Mouse (Mus musculus): ENCODE measurements around the gene Rexo5. TPM values are rescaled to one million over a fixed set of nuclear protein-coding genes. Genes with fewer than 3 reads are reported as not detected.

The Rexo5 gene
- polyA plus RNA-seq (2015; fragmentation: Nextera tagmentation; extraction: Ambion mirVana): 10.7 and 10.8 TPM in 2 replicates

DNA sequence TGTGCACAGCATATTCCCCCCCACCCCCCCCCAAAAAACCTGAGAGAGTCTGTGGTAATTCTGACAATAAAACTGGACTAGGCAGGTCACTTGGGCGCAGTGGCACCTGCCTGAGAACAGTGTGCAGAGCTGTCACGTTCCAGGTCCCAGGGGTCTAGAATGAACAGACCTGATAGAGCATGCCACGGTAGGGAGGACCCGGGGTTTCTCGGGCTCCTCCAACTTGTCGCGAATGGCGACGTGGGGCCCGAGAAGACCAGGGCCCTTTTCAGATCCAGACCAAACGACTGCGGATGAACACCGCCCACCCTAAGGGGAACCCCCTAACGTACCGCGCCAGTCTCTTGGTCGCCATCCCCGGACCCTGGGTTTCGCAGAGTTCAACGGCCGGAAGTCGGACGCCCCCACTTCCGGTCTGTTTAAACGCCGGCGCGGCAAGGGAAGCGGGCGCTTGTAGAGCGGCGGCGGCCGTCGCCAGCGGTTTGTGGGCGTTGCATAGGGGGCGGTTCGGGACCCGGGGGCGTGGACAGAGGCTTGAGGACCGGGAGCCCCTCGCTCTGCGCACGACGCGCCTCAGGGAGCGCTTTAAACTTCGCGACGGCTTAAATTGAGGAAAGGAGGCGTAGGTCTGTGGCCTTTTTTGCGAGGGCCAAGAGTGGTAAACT is at the start of gene Rexo5, which contains the start of gene Eri2:
Gene Rexo5, plus strand, starts transcription at position 421 of the 665 bp plus-strand sequence.
Gene Eri2, minus strand, starts transcription at position 473 of the 665 bp plus-strand sequence.
- H3K4me2 ChIP-seq: peak within 1 kb of the TSS; percentile 90
- WGBS (ENCODE audit: insufficient replicate concordance): under 1% methylated on average over 53 of the region's 53 CpGs
- peak within 1 kb of the TSS; percentile 82 for H3K27ac ChIP-seq
- H3K9me3 ChIP-seq (replicated peaks): no peaks in the 10 kb centered on the region
- peak within 1 kb of the TSS; percentile 83 for H3K4me3 ChIP-seq (replicated peaks)
- no peaks in the 10 kb centered on the region for H3K27me3 ChIP-seq
- peaks cover 28% of the 10 kb centered on the region for H3K36me3 ChIP-seq
- H3K4me1 ChIP-seq (replicated peaks): peaks cover 21% of the 10 kb centered on the region
- H3K9ac ChIP-seq: peak within 1 kb of the TSS; percentile 89
- ATAC-seq (ENCODE audit: low read depth) (peak; percentile 98), DNase-seq (peak; percentile 84)

DNA sequence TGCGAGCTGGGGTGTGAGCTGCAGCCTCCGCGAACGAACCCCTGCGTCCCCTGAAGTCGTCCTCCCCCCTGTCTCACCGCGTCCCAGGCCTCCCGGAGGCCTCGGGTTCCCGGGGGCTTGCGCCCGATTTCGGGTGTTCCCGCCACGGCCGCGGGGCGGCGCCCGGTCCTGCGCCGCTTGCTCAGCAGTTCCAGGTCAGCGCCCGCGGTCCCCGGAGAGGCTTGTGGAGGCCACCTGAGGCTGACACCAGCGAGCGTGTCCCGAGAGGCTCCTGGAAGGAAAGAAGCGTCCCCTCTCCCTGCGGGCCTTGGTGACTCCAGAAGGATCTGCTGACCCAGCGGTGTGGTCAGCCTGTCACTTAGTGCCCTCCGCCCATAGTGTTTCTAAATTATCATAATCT is 49.5 kb upstream of the Rexo5 start:
- Histone ChIP-seq H3K9me3 (replicated peaks) (no peaks in the 10 kb centered on the region), H3K4me3 (replicated peaks) (peak overlapping the region; percentile 21), H3K4me2 (peak overlapping the region; percentile 45), H3K4me1 (replicated peaks) (peaks cover 4% of the 10 kb centered on the region; the same call in 1 of the 2 replicates), H3K36me3 (no peaks in the 10 kb centered on the region), H3K27me3 (0 out of 2 replicates have a peak, but pooled peaks cover 5% of the 10 kb centered on the region), H3K9ac (no peak overlapping the region), H3K27ac (no peak overlapping the region)
- DNase-seq (peak; percentile 16), ATAC-seq (ENCODE audit: low read depth) (peak; percentile 50; the same call in 1 of the 2 replicates)
- 14% methylated on average over 30 of the region's 34 CpGs for WGBS (ENCODE audit: insufficient replicate concordance)

DNA sequence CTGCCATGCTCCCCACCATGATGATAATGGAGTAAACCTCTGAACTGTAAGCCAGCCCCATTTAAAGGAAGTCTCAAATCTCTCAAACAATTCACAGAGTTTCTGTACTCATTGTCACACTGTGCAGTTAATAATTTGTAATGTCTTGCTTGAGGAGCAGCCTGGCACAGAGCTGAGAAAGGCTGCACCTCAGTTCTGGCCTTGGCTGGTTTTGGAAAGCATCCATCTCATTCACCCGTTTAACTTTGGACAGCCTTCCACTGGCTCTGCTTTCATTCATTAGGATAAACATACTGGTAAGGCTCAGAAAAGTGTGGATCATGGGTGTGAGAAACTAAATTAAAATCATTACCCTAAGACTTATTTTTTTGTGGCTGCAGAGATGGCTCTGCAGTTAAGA is 47.9 kb upstream of the Rexo5 start:
- Histone ChIP-seq H3K4me1 (replicated peaks) (peaks cover 4% of the 10 kb centered on the region; the same call in 1 of the 2 replicates), H3K36me3 (no peaks in the 10 kb centered on the region), H3K4me2 (no peak overlapping the region), H3K4me3 (replicated peaks) (no peak overlapping the region), H3K27me3 (0 out of 2 replicates have a peak, but pooled peaks cover 5% of the 10 kb centered on the region), H3K9ac (no peak overlapping the region), H3K27ac (no peak overlapping the region), H3K9me3 (replicated peaks) (no peaks in the 10 kb centered on the region)
- WGBS (ENCODE audit: insufficient replicate concordance): 66% methylated on average over 1 of the region's 1 CpGs
- ATAC-seq (ENCODE audit: low read depth) (no peak), DNase-seq (no peak)

DNA sequence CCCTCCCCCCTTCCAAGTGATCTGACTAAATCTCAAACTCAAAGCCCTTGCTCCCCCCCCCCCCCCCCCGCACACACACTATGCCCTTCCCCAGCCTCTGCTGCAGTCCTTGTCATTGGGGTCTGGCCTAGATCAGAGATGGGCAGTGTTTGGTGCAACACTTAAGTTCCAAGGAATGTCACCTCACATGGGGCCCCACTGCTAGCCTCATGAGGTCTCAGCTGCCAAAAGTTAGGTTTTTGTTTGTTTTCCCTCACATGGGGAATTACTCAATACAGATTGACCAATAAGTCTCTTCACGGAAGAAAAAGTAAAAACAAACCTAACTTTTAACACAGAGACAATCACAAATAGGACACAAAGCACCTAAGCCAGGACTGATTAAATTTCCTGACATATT is 45.0 kb upstream of the Rexo5 start:
- H3K4me1 ChIP-seq (replicated peaks): peaks cover 4% of the 10 kb centered on the region; the same call in 1 of the 2 replicates
- H3K4me2 ChIP-seq: no peak overlapping the region
- H3K9ac ChIP-seq: no peak overlapping the region
- DNase-seq (no peak), ATAC-seq (ENCODE audit: low read depth) (peak; percentile 26; the same call in 1 of the 2 replicates)
- no peak overlapping the region for H3K4me3 ChIP-seq (replicated peaks)
- no peaks in the 10 kb centered on the region for H3K27me3 ChIP-seq
- no peaks in the 10 kb centered on the region for H3K9me3 ChIP-seq (replicated peaks)
- WGBS (ENCODE audit: insufficient replicate concordance): 48% methylated on average over 1 of the region's 2 CpGs
- H3K27ac ChIP-seq: no peak overlapping the region
- no peaks in the 10 kb centered on the region for H3K36me3 ChIP-seq

DNA sequence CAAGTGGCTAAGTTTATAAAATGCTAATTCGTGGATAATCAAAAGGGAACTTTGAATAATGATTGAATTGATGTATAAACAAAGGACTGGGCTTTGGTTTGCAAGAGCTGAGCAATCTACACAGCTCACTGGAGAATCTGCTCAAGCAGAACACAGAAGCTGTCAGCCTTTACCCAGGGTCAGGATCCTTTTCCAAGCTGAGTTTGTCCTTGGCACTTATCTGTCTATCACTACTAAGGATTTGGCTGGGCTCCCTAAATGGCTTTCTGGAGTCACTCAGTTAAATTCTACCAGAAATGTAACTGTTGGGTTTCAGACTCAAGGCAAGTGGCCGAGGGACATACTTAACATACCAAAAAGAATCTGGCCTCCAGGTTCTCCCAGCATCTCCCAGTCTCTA is 43.9 kb upstream of the Rexo5 start:
- Histone ChIP-seq H3K4me1 (replicated peaks) (no peaks in the 10 kb centered on the region), H3K9me3 (replicated peaks) (no peaks in the 10 kb centered on the region), H3K36me3 (no peaks in the 10 kb centered on the region), H3K9ac (no peak overlapping the region), H3K27ac (no peak overlapping the region), H3K27me3 (no peaks in the 10 kb centered on the region), H3K4me3 (replicated peaks) (no peak overlapping the region), H3K4me2 (no peak overlapping the region)
- DNase-seq (no peak), ATAC-seq (ENCODE audit: low read depth) (no peak)
- 41% methylated on average over 2 of the region's 2 CpGs for WGBS (ENCODE audit: insufficient replicate concordance)

DNA sequence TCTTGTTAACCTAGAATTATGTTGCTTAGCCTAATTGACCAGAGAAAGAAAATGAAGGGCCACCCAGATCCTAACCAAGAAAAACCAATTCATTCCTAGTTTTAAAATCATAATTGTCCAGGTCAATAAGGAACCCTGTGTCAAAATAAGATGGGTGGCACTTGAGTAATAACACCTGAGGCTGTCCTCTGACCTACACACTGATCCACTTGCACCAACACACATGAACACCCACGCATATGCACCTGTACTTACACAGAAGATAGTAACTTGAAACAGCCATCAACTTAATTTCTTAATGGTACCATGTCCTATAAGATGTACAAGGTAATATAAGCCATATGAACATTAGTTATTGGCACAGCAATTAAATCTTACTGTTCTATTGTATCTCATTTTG is 40.1 kb upstream of the Rexo5 start:
- no peaks in the 10 kb centered on the region for H3K4me1 ChIP-seq (replicated peaks)
- no peak overlapping the region for H3K9ac ChIP-seq
- no peaks in the 10 kb centered on the region for H3K9me3 ChIP-seq (replicated peaks)
- H3K4me3 ChIP-seq (replicated peaks): no peak overlapping the region
- no peak overlapping the region for H3K4me2 ChIP-seq
- no peaks in the 10 kb centered on the region for H3K27me3 ChIP-seq
- H3K27ac ChIP-seq: no peak overlapping the region
- no peaks in the 10 kb centered on the region for H3K36me3 ChIP-seq
- ATAC-seq (ENCODE audit: low read depth) (no peak), DNase-seq (no peak)
- WGBS (ENCODE audit: insufficient replicate concordance): 66% methylated on average over 1 of the region's 1 CpGs

DNA sequence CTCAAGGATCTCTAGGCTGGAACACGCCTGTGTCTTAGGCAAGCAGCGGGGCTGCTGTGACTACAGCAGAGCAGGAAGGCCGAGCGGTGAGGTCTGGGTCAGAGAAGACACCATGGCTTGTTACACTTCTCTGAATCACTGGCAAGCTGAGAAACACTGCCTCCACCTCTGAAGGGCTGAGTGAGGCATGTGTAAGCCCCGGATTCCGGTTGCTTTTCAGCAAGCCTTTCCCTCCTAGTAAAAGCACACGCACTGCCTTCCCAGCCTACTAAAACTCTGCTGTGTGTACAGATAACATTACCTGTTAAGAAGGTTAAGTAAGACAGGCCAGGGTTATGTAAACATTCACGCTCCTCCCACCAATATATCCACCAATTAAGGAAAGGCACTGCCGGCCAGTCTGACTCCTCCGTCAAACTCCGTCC is 33.3 kb upstream of the Rexo5 start, which contains the start of gene Acsm3:
Gene Acsm3, plus strand, starts transcription at position 397 of the 425 bp plus-strand sequence.
- peak; percentile 43; the same call in 1 of the 2 replicates for ATAC-seq (ENCODE audit: low read depth)
- WGBS (ENCODE audit: insufficient replicate concordance): 64% methylated on average over 11 of the region's 11 CpGs
- no peaks in the 10 kb centered on the region for H3K27me3 ChIP-seq
- no peaks in the 10 kb centered on the region for H3K36me3 ChIP-seq
- H3K27ac ChIP-seq: no peak within 1 kb of the TSS
- DNase-seq: no peak
- H3K4me1 ChIP-seq (replicated peaks): no peaks in the 10 kb centered on the region
- no peak within 1 kb of the TSS for H3K9ac ChIP-seq
- peak within 1 kb of the TSS; percentile 20; the same call in 1 of the 2 replicates for H3K4me2 ChIP-seq
- H3K9me3 ChIP-seq (replicated peaks): no peaks in the 10 kb centered on the region
- no peak within 1 kb of the TSS for H3K4me3 ChIP-seq (replicated peaks)

DNA sequence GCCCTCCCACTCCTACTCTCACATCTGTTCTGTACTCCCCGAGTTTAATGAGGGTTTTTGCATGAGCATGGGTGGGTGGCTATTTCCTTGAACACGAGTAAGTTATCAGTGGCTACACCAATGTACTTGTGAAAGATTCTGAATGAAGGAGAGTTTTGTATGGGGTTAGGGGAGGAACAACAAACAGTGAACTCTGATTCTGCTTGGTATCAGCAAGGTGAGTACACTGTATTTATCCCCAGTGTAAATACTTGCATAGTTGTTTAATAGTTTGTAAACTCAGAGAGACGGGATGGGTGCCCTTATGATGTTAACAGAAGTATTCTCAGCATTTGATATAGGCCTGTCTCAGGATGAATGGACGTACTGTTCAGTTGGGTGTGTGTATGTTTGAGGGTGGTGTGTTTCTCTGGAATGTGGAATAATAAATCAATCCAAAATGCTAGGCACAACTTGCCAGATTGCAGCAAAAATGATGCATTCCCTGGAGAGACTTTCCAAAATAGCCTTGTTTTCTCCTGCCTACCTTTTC is 31.6 kb upstream of the Rexo5 start:
- DNase-seq (no peak), ATAC-seq (ENCODE audit: low read depth) (no peak)
- Histone ChIP-seq H3K4me3 (replicated peaks) (no peak overlapping the region), H3K27me3 (no peaks in the 10 kb centered on the region), H3K27ac (no peak overlapping the region; the same call in 1 of the 2 replicates), H3K9me3 (replicated peaks) (no peaks in the 10 kb centered on the region), H3K4me2 (no peak overlapping the region), H3K36me3 (no peaks in the 10 kb centered on the region), H3K4me1 (replicated peaks) (no peaks in the 10 kb centered on the region), H3K9ac (no peak overlapping the region)
- 45% methylated on average over 4 of the region's 4 CpGs for WGBS (ENCODE audit: insufficient replicate concordance)

DNA sequence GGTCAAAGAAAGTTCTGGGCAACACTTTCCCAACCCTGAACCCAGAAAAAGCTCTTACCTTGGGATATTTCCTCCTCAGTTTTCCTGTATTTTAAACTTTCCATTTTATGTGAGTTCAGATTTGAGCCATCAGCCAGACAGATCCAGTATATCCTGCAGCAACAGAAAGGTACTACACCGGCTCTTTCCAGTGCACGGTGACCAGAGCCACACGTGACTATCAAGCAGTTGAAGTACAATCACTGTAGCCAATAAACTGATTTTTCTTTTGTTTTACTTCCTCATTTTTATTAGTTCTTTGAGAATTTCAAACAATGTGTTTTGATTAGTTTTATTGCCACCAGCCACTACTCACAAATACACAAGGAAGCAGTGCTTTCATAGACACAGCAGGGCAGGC is 29.4 kb upstream of the Rexo5 start:
- no peak overlapping the region for H3K4me3 ChIP-seq (replicated peaks)
- H3K27ac ChIP-seq: no peak overlapping the region
- H3K27me3 ChIP-seq: no peaks in the 10 kb centered on the region
- DNase-seq (no peak), ATAC-seq (ENCODE audit: low read depth) (no peak)
- no peak overlapping the region for H3K9ac ChIP-seq
- H3K4me1 ChIP-seq (replicated peaks): no peaks in the 10 kb centered on the region
- H3K4me2 ChIP-seq: no peak overlapping the region
- no peaks in the 10 kb centered on the region for H3K9me3 ChIP-seq (replicated peaks)
- H3K36me3 ChIP-seq: no peaks in the 10 kb centered on the region
- WGBS (ENCODE audit: insufficient replicate concordance): 78% methylated on average over 3 of the region's 3 CpGs

DNA sequence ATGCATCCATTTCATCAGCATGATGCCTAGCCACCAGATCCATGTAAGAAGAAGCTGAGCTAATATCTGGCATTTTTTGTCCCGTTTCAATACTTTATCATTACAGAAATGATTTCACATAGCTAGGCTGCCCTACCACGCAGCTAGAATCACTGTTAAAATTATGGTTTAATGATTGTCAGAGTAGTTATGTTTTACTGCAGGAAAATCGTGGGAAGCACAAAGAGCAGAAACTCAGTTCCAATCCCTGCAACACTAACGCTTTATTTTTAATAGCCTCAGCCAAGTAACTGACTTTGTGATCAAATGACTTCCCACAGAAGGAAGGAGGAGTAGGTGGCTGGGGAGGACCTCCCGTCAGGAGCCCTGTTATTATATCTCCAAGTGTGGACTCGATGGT is 26.8 kb upstream of the Rexo5 start:
- Histone ChIP-seq H3K9ac (no peak overlapping the region), H3K36me3 (no peaks in the 10 kb centered on the region), H3K4me2 (no peak overlapping the region), H3K4me3 (replicated peaks) (no peak overlapping the region), H3K9me3 (replicated peaks) (no peaks in the 10 kb centered on the region), H3K27ac (no peak overlapping the region), H3K27me3 (no peaks in the 10 kb centered on the region), H3K4me1 (replicated peaks) (0 out of 2 replicates have a peak, but pooled peaks cover 9% of the 10 kb centered on the region)
- DNase-seq (no peak), ATAC-seq (ENCODE audit: low read depth) (no peak)
- 60% methylated on average over 6 of the region's 6 CpGs for WGBS (ENCODE audit: insufficient replicate concordance)

DNA sequence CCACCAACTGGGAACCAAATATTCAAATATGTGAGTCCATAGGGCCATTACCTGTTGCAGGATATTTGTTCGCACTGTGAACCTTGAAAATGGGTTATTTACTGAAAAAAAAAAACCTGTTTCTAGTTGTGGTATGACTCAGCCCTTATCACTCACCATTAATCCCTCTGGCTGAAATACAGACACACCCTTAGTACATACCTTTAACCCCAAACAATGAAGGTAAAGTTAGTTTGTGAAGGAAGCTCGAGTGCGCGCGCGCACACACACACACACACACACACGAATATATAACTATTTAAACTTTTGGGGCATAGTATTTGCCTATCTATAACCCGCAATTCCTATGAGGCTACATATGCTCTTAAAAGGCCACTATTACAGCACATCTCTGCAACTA is 23.9 kb upstream of the Rexo5 start:
- DNase-seq: no peak
- no peak for ATAC-seq (ENCODE audit: low read depth)
- Histone ChIP-seq H3K4me1 (replicated peaks) (0 out of 2 replicates have a peak, but pooled peaks cover 9% of the 10 kb centered on the region), H3K4me2 (no peak overlapping the region), H3K27ac (no peak overlapping the region), H3K9ac (no peak overlapping the region), H3K36me3 (no peaks in the 10 kb centered on the region), H3K27me3 (no peaks in the 10 kb centered on the region), H3K4me3 (replicated peaks) (no peak overlapping the region), H3K9me3 (replicated peaks) (no peaks in the 10 kb centered on the region)
- WGBS (ENCODE audit: insufficient replicate concordance): 84% methylated on average over 8 of the region's 8 CpGs
